In the genomic region with DNA sequence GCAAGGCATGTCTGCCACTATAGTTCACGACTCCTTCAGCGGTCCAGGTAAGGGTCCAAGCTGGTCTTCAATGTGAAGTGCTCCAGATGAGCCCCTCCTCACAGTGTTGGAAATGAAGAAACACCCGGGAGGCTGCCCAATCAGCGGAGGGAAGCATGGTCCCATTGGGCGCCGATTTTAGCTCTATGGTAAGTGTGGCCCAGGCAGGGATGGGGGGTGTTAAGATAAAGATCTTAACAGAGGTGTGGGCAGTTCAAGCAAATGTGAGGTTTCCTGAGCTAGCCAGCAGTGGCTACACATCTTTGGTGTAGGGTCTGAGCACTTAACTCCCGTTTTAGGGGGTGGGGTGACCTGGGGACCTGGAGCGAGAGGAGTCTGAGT, we compare ENCODE assay signal across 8 mouse cellular contexts. TPM values are rescaled to one million over a fixed set of nuclear protein-coding genes. Genes with fewer than 3 reads are reported as not detected.
DNase-seq lines count a peak whose midpoint lies in the region; ATAC-seq and TF ChIP-seq lines count a peak whose summit lies in the region.

No protein-coding gene starts in this region.

- TF ChIP-seq POLR2A in small intestine, adult 2 months (IDR thresholded peaks at IDR 0.05; ENCODE audit: low read depth, low read length), result no peak

- peak overlapping the region; percentile 78 for H3K4me3 ChIP-seq in limb, embryonic 12.5 days (replicated peaks)
- peak overlapping the region; percentile 69 for H3K4me3 ChIP-seq in small intestine, adult 2 months (ENCODE audit: low read depth, low read length)

- peaks cover 7% of the 10 kb centered on the region for H3K4me1 ChIP-seq in limb, embryonic 12.5 days (replicated peaks)
- H3K4me1 ChIP-seq in small intestine, adult 2 months (ENCODE audit: control insufficient read depth, insufficient read depth, insufficient read length, low read length), result no peaks in the 10 kb centered on the region

- TF ChIP-seq CTCF in small intestine, adult 2 months (IDR thresholded peaks at IDR 0.05; ENCODE audit: extremely low read depth, insufficient read length, insufficient replicate concordance, low read depth, low read length), result no peak

- DNase-seq in frontal cortex, postnatal 36 days (ENCODE audit: low spot score in 2 of 2), result no peak
- DNase-seq in ovary, postnatal 14 days (ENCODE audit: low spot score), result peak; percentile 5
- no peak for DNase-seq in ovary, postnatal 10 days (ENCODE audit: low spot score)
- DNase-seq in adrenal gland, postnatal 25 days, result no peak
- DNase-seq in Muller cell, postnatal 12 days (ENCODE audit: inconsistent ontology term), result no peak

- H3K9ac ChIP-seq in limb, embryonic 12.5 days (replicated peaks), result peak overlapping the region; percentile 92

- no peaks in the 10 kb centered on the region for H3K9me3 ChIP-seq in limb, embryonic 12.5 days

- peak overlapping the region; percentile 65 for H3K4me2 ChIP-seq in limb, embryonic 12.5 days

- H3K27me3 ChIP-seq in limb, embryonic 12.5 days, result no peaks in the 10 kb centered on the region
- peaks cover 17% of the 10 kb centered on the region for H3K27me3 ChIP-seq in small intestine, adult 2 months (ENCODE audit: control insufficient read depth, insufficient read depth, low read length)

- peak overlapping the region; percentile 95 for H3K27ac ChIP-seq in limb, embryonic 12.5 days
- H3K27ac ChIP-seq in small intestine, adult 2 months (ENCODE audit: insufficient read depth, low read depth, low read length), result no peak overlapping the region

- ATAC-seq in frontal cortex, adult (ENCODE audit: low TSS enrichment), result peak; percentile 58
- ATAC-seq in limb, embryonic 12.5 days (ENCODE audit: insufficient number of reproducible peaks, insufficient read depth, low FRiP score, low TSS enrichment, low read depth), result no peak; the same call in 1 of the 2 replicates

- 6% methylated on average over 8 of the region's 8 CpGs for WGBS in limb, embryonic 12.5 days
- 14% methylated on average over 8 of the region's 8 CpGs for whole genome bisulfite sequencing in small intestine, adult 2 months

- H3K36me3 ChIP-seq in limb, embryonic 12.5 days, result no peaks in the 10 kb centered on the region
- H3K36me3 ChIP-seq in small intestine, adult 2 months (ENCODE audit: control insufficient read depth, insufficient read depth, low read length), result no peaks in the 10 kb centered on the region

RNA-seq across cellular contexts. Expression of gene Gpr63, which starts 0.3 kb away (rescaled TPM):
- polyA plus RNA-seq in limb, embryonic 12.5 days (2016; fragmentation: Nextera tagmentation; extraction: Ambion mirVana), result 1.7 and 2.5 TPM in 2 replicates
- polyA plus RNA-seq in small intestine, adult 2 months (2012; rRNA removed), result 0.11 and 0.41 TPM in 2 replicates
- total RNA-seq in adrenal gland, postnatal 25 days (2021), result 3.7 and 4.2 TPM in 2 replicates
